Mouse (Mus musculus): ENCODE data around the gene Ttll13. TPM values are rescaled to one million over a fixed set of nuclear protein-coding genes. Genes with fewer than 3 reads are reported as not detected.
A peak's percentile ranks its signal among the peaks of the same experiment; 100 is the strongest.

Ttll13 gene
- polyA plus RNA-seq, 1 experiment from 2014 or later: 2.9 TPM

GRCm38 (mm10) chr7:80201888-80202540, 44.2 kb upstream of the Ttll13 start:
- no peaks in the 10 kb centered on the region for H3K27me3 ChIP-seq (ENCODE audit: control insufficient read depth, insufficient read depth, low read depth, low read length)
- H3K4me2 ChIP-seq (ENCODE audit: low read length): no peak overlapping the region
- 45% methylated on average over 15 of the region's 15 CpGs for WGBS
- H3K9me3 ChIP-seq (replicated peaks; ENCODE audit: control insufficient read depth, low read length, poor library complexity, severe bottlenecking): no peaks in the 10 kb centered on the region
- H3K4me1 ChIP-seq (ENCODE audit: control insufficient read depth, insufficient read depth, low read length): peaks cover 49% of the 10 kb centered on the region
- H3K27ac ChIP-seq (ENCODE audit: low read length): peak overlapping the region; percentile 12; the same call in 1 of the 2 replicates
- no peak overlapping the region for H3K4me3 ChIP-seq (ENCODE audit: low read depth, low read length)
- H3K9ac ChIP-seq (ENCODE audit: low read depth, low read length): peak overlapping the region; percentile 18; the same call in 1 of the 2 replicates
- no peaks in the 10 kb centered on the region for H3K36me3 ChIP-seq (ENCODE audit: control insufficient read depth, insufficient read depth, low read length)
- ATAC-seq: no peak

- no peak overlapping the region for H3K9ac ChIP-seq (ENCODE audit: low read depth, low read length)
- no peaks in the 10 kb centered on the region for H3K36me3 ChIP-seq (ENCODE audit: control insufficient read depth, insufficient read depth, low read length)
- no peak for ATAC-seq
- no peak overlapping the region for H3K27ac ChIP-seq (ENCODE audit: low read length)
- no peak overlapping the region for H3K4me3 ChIP-seq (ENCODE audit: low read depth, low read length)
- no peak overlapping the region for H3K4me2 ChIP-seq (ENCODE audit: low read length)
- no peaks in the 10 kb centered on the region for H3K9me3 ChIP-seq (replicated peaks; ENCODE audit: control insufficient read depth, low read length, poor library complexity, severe bottlenecking)
- WGBS: 88% methylated on average over 5 of the region's 5 CpGs
- H3K27me3 ChIP-seq (ENCODE audit: control insufficient read depth, insufficient read depth, low read depth, low read length): no peaks in the 10 kb centered on the region
- peaks cover 44% of the 10 kb centered on the region for H3K4me1 ChIP-seq (ENCODE audit: control insufficient read depth, insufficient read depth, low read length)
These were observed 43.2 kb upstream of the Ttll13 start for GRCm38 (mm10) chr7:80202961-80203360.

- H3K9me3 ChIP-seq (replicated peaks; ENCODE audit: control insufficient read depth, low read length, poor library complexity, severe bottlenecking): no peaks in the 10 kb centered on the region
- no peak overlapping the region for H3K9ac ChIP-seq (ENCODE audit: low read depth, low read length)
- WGBS: 34% methylated on average over 12 of the region's 12 CpGs
- H3K4me2 ChIP-seq (ENCODE audit: low read length): no peak overlapping the region
- no peaks in the 10 kb centered on the region for H3K27me3 ChIP-seq (ENCODE audit: control insufficient read depth, insufficient read depth, low read depth, low read length)
- H3K4me3 ChIP-seq (ENCODE audit: low read depth, low read length): no peak overlapping the region
- H3K27ac ChIP-seq (ENCODE audit: low read length): 0 out of 2 replicates have a peak overlapping the region, but pooled peaks have one; percentile 28
- H3K36me3 ChIP-seq (ENCODE audit: control insufficient read depth, insufficient read depth, low read length): no peaks in the 10 kb centered on the region
- H3K4me1 ChIP-seq (ENCODE audit: control insufficient read depth, insufficient read depth, low read length): peaks cover 49% of the 10 kb centered on the region
- no peak for ATAC-seq
These were observed 42.5 kb upstream of the Ttll13 start for GRCm38 (mm10) chr7:80203638-80204096.

- Histone ChIP-seq H3K9me3 (replicated peaks; ENCODE audit: control insufficient read depth, low read length, poor library complexity, severe bottlenecking) (no peaks in the 10 kb centered on the region), H3K4me1 (ENCODE audit: control insufficient read depth, insufficient read depth, low read length) (peaks cover 46% of the 10 kb centered on the region), H3K27me3 (ENCODE audit: control insufficient read depth, insufficient read depth, low read depth, low read length) (no peaks in the 10 kb centered on the region), H3K4me2 (ENCODE audit: low read length) (no peak overlapping the region), H3K27ac (ENCODE audit: low read length) (no peak overlapping the region), H3K4me3 (ENCODE audit: low read depth, low read length) (no peak overlapping the region), H3K9ac (ENCODE audit: low read depth, low read length) (no peak overlapping the region), H3K36me3 (ENCODE audit: control insufficient read depth, insufficient read depth, low read length) (no peaks in the 10 kb centered on the region)
- no peak for ATAC-seq
- WGBS: 80% methylated on average over 4 of the region's 4 CpGs
These were observed 41.8 kb upstream of the Ttll13 start for GRCm38 (mm10) chr7:80204362-80204761.

GRCm38 (mm10) chr7:80204961-80205360, 41.2 kb upstream of the Ttll13 start:
- H3K9ac ChIP-seq (ENCODE audit: low read depth, low read length): no peak overlapping the region
- no peaks in the 10 kb centered on the region for H3K27me3 ChIP-seq (ENCODE audit: control insufficient read depth, insufficient read depth, low read depth, low read length)
- 82% methylated on average over 7 of the region's 7 CpGs for WGBS
- no peak overlapping the region for H3K4me3 ChIP-seq (ENCODE audit: low read depth, low read length)
- peaks cover 40% of the 10 kb centered on the region for H3K4me1 ChIP-seq (ENCODE audit: control insufficient read depth, insufficient read depth, low read length)
- H3K4me2 ChIP-seq (ENCODE audit: low read length): no peak overlapping the region
- ATAC-seq: no peak
- H3K9me3 ChIP-seq (replicated peaks; ENCODE audit: control insufficient read depth, low read length, poor library complexity, severe bottlenecking): no peaks in the 10 kb centered on the region
- H3K36me3 ChIP-seq (ENCODE audit: control insufficient read depth, insufficient read depth, low read length): no peaks in the 10 kb centered on the region
- H3K27ac ChIP-seq (ENCODE audit: low read length): no peak overlapping the region

GRCm38 (mm10) chr7:80205705-80206589, 40.2 kb upstream of the Ttll13 start:
- 90% methylated on average over 12 of the region's 12 CpGs for WGBS
- H3K4me2 ChIP-seq (ENCODE audit: low read length): no peak overlapping the region
- H3K4me3 ChIP-seq (ENCODE audit: low read depth, low read length): no peak overlapping the region
- no peaks in the 10 kb centered on the region for H3K9me3 ChIP-seq (replicated peaks; ENCODE audit: control insufficient read depth, low read length, poor library complexity, severe bottlenecking)
- no peak overlapping the region for H3K27ac ChIP-seq (ENCODE audit: low read length)
- no peaks in the 10 kb centered on the region for H3K27me3 ChIP-seq (ENCODE audit: control insufficient read depth, insufficient read depth, low read depth, low read length)
- H3K4me1 ChIP-seq (ENCODE audit: control insufficient read depth, insufficient read depth, low read length): peaks cover 33% of the 10 kb centered on the region
- no peaks in the 10 kb centered on the region for H3K36me3 ChIP-seq (ENCODE audit: control insufficient read depth, insufficient read depth, low read length)
- no peak overlapping the region for H3K9ac ChIP-seq (ENCODE audit: low read depth, low read length)
- no peak for ATAC-seq

- H3K27me3 ChIP-seq (ENCODE audit: control insufficient read depth, insufficient read depth, low read depth, low read length): no peaks in the 10 kb centered on the region
- no peak overlapping the region for H3K4me3 ChIP-seq (ENCODE audit: low read depth, low read length)
- no peak for ATAC-seq
- no peak overlapping the region for H3K9ac ChIP-seq (ENCODE audit: low read depth, low read length)
- H3K9me3 ChIP-seq (replicated peaks; ENCODE audit: control insufficient read depth, low read length, poor library complexity, severe bottlenecking): no peaks in the 10 kb centered on the region
- H3K27ac ChIP-seq (ENCODE audit: low read length): no peak overlapping the region
- H3K36me3 ChIP-seq (ENCODE audit: control insufficient read depth, insufficient read depth, low read length): no peaks in the 10 kb centered on the region
- H3K4me2 ChIP-seq (ENCODE audit: low read length): no peak overlapping the region
- H3K4me1 ChIP-seq (ENCODE audit: control insufficient read depth, insufficient read depth, low read length): peaks cover 22% of the 10 kb centered on the region
- WGBS: 74% methylated on average over 3 of the region's 3 CpGs
These were observed 38.9 kb upstream of the Ttll13 start for GRCm38 (mm10) chr7:80207314-80207731.

GRCm38 (mm10) chr7:80208026-80208642, 38.0 kb upstream of the Ttll13 start:
- H3K27me3 ChIP-seq (ENCODE audit: control insufficient read depth, insufficient read depth, low read depth, low read length): no peaks in the 10 kb centered on the region
- no peak for ATAC-seq
- 74% methylated on average over 18 of the region's 18 CpGs for WGBS
- H3K4me3 ChIP-seq (ENCODE audit: low read depth, low read length): no peak overlapping the region
- no peak overlapping the region for H3K27ac ChIP-seq (ENCODE audit: low read length)
- H3K36me3 ChIP-seq (ENCODE audit: control insufficient read depth, insufficient read depth, low read length): no peaks in the 10 kb centered on the region
- peaks cover 15% of the 10 kb centered on the region for H3K4me1 ChIP-seq (ENCODE audit: control insufficient read depth, insufficient read depth, low read length)
- no peak overlapping the region for H3K9ac ChIP-seq (ENCODE audit: low read depth, low read length)
- H3K4me2 ChIP-seq (ENCODE audit: low read length): no peak overlapping the region
- no peaks in the 10 kb centered on the region for H3K9me3 ChIP-seq (replicated peaks; ENCODE audit: control insufficient read depth, low read length, poor library complexity, severe bottlenecking)

Data from midbrain, embryonic 16.5 days (tissue).